Mouse (Mus musculus): ENCODE measurements around the gene Frmd8. TPM values are rescaled to one million over a fixed set of nuclear protein-coding genes. Genes with fewer than 3 reads are reported as not detected.

Frmd8 gene
- polyA plus RNA-seq, 1 experiment from 2014 or later: 13.1 TPM

DNA sequence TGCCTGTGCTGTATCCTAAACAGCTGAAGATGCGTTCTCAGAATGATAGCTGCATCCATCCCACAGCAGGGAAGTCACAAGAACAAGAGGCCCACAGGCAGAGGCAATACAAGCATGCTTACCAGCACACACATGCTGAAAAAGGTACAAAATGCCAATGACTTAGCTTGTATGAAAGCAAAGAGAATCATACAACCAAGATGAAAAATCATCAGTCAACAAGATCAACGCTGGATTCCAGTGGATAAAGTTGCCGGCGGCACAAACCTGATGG, 36.2 kb downstream of the Frmd8 start:
- Histone ChIP-seq H3K4me1 (ENCODE audit: control insufficient read depth, insufficient read depth, low read length) (peaks cover 20% of the 10 kb centered on the region), H3K9ac (ENCODE audit: low read length) (no peak overlapping the region), H3K4me2 (ENCODE audit: low read length) (no peak overlapping the region), H3K4me3 (ENCODE audit: low read depth, low read length) (no peak overlapping the region), H3K27me3 (replicated peaks; ENCODE audit: control insufficient read depth, insufficient read depth, low read length) (no peaks in the 10 kb centered on the region), H3K9me3 (replicated peaks; ENCODE audit: control insufficient read depth, low read length) (no peaks in the 10 kb centered on the region), H3K27ac (ENCODE audit: low read depth, low read length) (no peak overlapping the region), H3K36me3 (ENCODE audit: control insufficient read depth, insufficient read depth, low read length) (no peaks in the 10 kb centered on the region)
- no peak for ATAC-seq
- no peak for DNase-seq (ENCODE audit: low spot score)
- 91% methylated on average over 4 of the region's 4 CpGs for WGBS

DNA sequence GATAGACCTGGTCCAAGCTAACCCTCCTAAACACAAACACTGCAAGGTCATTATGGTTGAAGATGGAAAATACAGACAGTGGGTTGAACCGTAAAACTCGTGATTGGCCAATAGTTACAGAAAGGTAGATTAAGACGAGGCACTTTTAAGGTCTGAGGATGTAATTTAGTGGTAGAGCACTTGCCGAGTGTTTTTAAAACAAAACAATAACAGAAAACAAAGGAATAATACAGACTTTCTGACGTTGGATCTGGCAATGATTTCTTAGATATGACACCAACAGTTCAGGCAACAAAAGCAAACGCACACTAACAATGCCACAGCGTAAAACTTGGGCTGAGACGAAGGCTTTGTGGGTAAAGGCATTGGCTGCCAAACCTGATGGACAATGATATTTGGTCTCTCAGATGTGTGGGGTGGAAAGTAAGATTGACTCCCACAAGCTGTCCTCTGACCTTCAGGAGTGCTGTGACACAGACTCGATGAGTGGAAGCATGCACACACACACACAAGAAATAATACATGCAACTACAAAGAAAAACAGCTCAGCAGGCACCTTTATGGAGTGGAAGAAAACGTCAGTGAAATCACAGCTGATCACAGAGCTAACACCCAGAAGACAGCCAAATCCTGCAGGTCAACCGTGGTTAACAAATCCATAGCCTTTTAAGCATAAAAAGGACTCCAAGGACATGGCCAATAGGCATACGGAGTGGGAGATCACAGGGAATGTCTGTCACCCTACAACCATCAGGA, 36.8 kb downstream of the Frmd8 start:
- ATAC-seq: no peak
- H3K9ac ChIP-seq (ENCODE audit: low read length): no peak overlapping the region
- no peak for DNase-seq (ENCODE audit: low spot score)
- no peak overlapping the region for H3K27ac ChIP-seq (ENCODE audit: low read depth, low read length)
- no peak overlapping the region for H3K4me3 ChIP-seq (ENCODE audit: low read depth, low read length)
- H3K4me2 ChIP-seq (ENCODE audit: low read length): no peak overlapping the region
- H3K27me3 ChIP-seq (replicated peaks; ENCODE audit: control insufficient read depth, insufficient read depth, low read length): no peaks in the 10 kb centered on the region
- H3K9me3 ChIP-seq (replicated peaks; ENCODE audit: control insufficient read depth, low read length): no peaks in the 10 kb centered on the region
- peaks cover 18% of the 10 kb centered on the region for H3K4me1 ChIP-seq (ENCODE audit: control insufficient read depth, insufficient read depth, low read length)
- WGBS: 79% methylated on average over 12 of the region's 12 CpGs
- H3K36me3 ChIP-seq (ENCODE audit: control insufficient read depth, insufficient read depth, low read length): no peaks in the 10 kb centered on the region

- Histone ChIP-seq H3K4me1 (ENCODE audit: control insufficient read depth, insufficient read depth, low read length) (peaks cover 12% of the 10 kb centered on the region), H3K4me3 (ENCODE audit: low read depth, low read length) (no peak overlapping the region), H3K27ac (ENCODE audit: low read depth, low read length) (no peak overlapping the region), H3K9ac (ENCODE audit: low read length) (no peak overlapping the region), H3K27me3 (replicated peaks; ENCODE audit: control insufficient read depth, insufficient read depth, low read length) (no peaks in the 10 kb centered on the region), H3K36me3 (ENCODE audit: control insufficient read depth, insufficient read depth, low read length) (no peaks in the 10 kb centered on the region), H3K9me3 (replicated peaks; ENCODE audit: control insufficient read depth, low read length) (no peaks in the 10 kb centered on the region), H3K4me2 (ENCODE audit: low read length) (no peak overlapping the region)
- WGBS: 89% methylated on average over 8 of the region's 8 CpGs
- DNase-seq (ENCODE audit: low spot score): no peak
- no peak for ATAC-seq
Measured at GRCm38 (mm10) chr19:5837606-5838005, 37.5 kb downstream of the Frmd8 start.

DNA sequence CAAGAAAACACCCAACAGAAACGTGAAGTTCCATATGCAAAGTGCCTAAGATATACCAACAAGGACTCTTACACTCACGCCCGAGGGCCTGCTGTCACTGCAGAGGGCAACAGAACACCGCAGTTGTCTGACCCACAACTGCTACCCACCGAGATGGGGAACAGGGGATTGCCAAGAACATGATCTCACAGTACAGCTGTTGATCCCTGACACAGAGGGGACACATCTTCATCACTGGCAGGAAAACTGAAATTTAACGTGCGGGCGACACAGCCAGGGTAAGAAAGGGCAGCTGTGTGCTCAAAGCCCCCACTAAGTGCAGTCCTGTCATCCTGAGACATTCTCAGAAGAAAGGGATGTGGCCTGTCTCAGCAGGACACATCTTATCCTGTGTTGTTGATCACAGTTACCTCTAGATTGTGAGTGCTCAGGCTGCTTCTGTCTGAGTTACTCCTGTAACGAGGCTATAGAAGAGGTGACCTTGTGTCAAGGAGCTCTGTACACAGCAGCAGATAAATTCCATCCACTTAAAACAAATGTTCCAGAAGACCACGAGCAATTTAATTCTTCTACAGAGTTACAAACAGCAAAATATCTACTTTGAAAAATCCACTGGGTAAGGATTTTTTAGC, 38.0 kb downstream of the Frmd8 start:
- no peak overlapping the region for H3K27ac ChIP-seq (ENCODE audit: low read depth, low read length)
- WGBS: 75% methylated on average over 10 of the region's 10 CpGs

GRCm38 (mm10) chr19:5835922-5836430, 39.1 kb downstream of the Frmd8 start:
- H3K9ac ChIP-seq (ENCODE audit: low read length): no peak overlapping the region
- H3K9me3 ChIP-seq (replicated peaks; ENCODE audit: control insufficient read depth, low read length): no peaks in the 10 kb centered on the region
- H3K27me3 ChIP-seq (replicated peaks; ENCODE audit: control insufficient read depth, insufficient read depth, low read length): no peaks in the 10 kb centered on the region
- H3K4me1 ChIP-seq (ENCODE audit: control insufficient read depth, insufficient read depth, low read length): no peaks in the 10 kb centered on the region
- no peak for ATAC-seq
- H3K36me3 ChIP-seq (ENCODE audit: control insufficient read depth, insufficient read depth, low read length): no peaks in the 10 kb centered on the region
- no peak overlapping the region for H3K4me2 ChIP-seq (ENCODE audit: low read length)
- no peak overlapping the region for H3K27ac ChIP-seq (ENCODE audit: low read depth, low read length)
- no peak for DNase-seq (ENCODE audit: low spot score)
- WGBS: 70% methylated on average over 8 of the region's 8 CpGs
- no peak overlapping the region for H3K4me3 ChIP-seq (ENCODE audit: low read depth, low read length)

More for the DNA sequence above, 38.0 kb downstream of the Frmd8 start:
- no peak overlapping the region for H3K4me3 ChIP-seq (ENCODE audit: low read depth, low read length)
- no peaks in the 10 kb centered on the region for H3K36me3 ChIP-seq (ENCODE audit: control insufficient read depth, insufficient read depth, low read length)
- H3K4me1 ChIP-seq (ENCODE audit: control insufficient read depth, insufficient read depth, low read length): peaks cover 6% of the 10 kb centered on the region; the same call in 1 of the 2 replicates
- DNase-seq (ENCODE audit: low spot score): no peak
- ATAC-seq: no peak
- H3K27me3 ChIP-seq (replicated peaks; ENCODE audit: control insufficient read depth, insufficient read depth, low read length): no peaks in the 10 kb centered on the region
- H3K9me3 ChIP-seq (replicated peaks; ENCODE audit: control insufficient read depth, low read length): no peaks in the 10 kb centered on the region
- H3K4me2 ChIP-seq (ENCODE audit: low read length): no peak overlapping the region
- no peak overlapping the region for H3K9ac ChIP-seq (ENCODE audit: low read length)

- Histone ChIP-seq H3K4me2 (ENCODE audit: low read length) (no peak overlapping the region), H3K9me3 (replicated peaks; ENCODE audit: control insufficient read depth, low read length) (no peaks in the 10 kb centered on the region), H3K4me1 (ENCODE audit: control insufficient read depth, insufficient read depth, low read length) (no peaks in the 10 kb centered on the region), H3K4me3 (ENCODE audit: low read depth, low read length) (no peak overlapping the region), H3K36me3 (ENCODE audit: control insufficient read depth, insufficient read depth, low read length) (no peaks in the 10 kb centered on the region), H3K27me3 (replicated peaks; ENCODE audit: control insufficient read depth, insufficient read depth, low read length) (no peaks in the 10 kb centered on the region), H3K27ac (ENCODE audit: low read depth, low read length) (no peak overlapping the region), H3K9ac (ENCODE audit: low read length) (no peak overlapping the region)
- WGBS: 92% methylated on average over 10 of the region's 10 CpGs
- DNase-seq (ENCODE audit: low spot score): no peak
- no peak for ATAC-seq
Measured at GRCm38 (mm10) chr19:5835054-5835921, 39.8 kb downstream of the Frmd8 start.

DNA sequence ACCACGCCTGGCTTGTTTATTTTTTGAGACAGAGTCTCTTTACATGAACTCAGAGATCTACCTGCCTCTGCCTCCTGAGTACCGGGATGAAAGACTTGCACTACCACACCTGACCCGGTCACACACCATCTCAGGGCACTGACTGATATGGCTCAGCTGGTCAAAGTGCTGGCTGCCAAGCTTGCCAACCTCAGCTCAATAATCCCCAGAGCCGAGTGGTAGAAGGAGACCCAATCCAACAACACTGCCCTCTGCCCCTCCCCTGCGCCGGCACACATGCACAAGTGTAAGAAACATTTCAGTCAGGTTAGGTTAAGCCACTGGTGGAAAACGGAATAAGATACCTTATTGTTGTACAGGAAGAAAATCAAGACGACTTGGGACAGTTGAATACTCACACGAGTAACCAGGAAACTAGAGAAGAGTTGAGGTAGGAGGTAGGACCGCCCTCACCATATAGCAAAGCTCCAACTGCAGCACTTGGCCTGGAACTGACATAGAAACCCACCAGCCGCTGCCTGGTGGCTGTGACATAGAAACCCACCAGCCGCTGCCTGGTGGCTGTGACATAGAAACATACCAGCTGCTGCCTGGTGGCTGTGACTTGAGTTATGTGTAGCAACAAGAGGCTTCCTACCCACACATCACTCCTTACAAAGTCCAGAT, 40.7 kb downstream of the Frmd8 start:
- no peak for DNase-seq (ENCODE audit: low spot score)
- 92% methylated on average over 12 of the region's 12 CpGs for WGBS
- Histone ChIP-seq H3K27ac (ENCODE audit: low read depth, low read length) (no peak overlapping the region), H3K27me3 (replicated peaks; ENCODE audit: control insufficient read depth, insufficient read depth, low read length) (no peaks in the 10 kb centered on the region), H3K4me2 (ENCODE audit: low read length) (no peak overlapping the region), H3K9me3 (replicated peaks; ENCODE audit: control insufficient read depth, low read length) (no peaks in the 10 kb centered on the region), H3K4me3 (ENCODE audit: low read depth, low read length) (no peak overlapping the region), H3K36me3 (ENCODE audit: control insufficient read depth, insufficient read depth, low read length) (no peaks in the 10 kb centered on the region), H3K4me1 (ENCODE audit: control insufficient read depth, insufficient read depth, low read length) (no peaks in the 10 kb centered on the region), H3K9ac (ENCODE audit: low read length) (no peak overlapping the region)
- ATAC-seq: no peak

DNA sequence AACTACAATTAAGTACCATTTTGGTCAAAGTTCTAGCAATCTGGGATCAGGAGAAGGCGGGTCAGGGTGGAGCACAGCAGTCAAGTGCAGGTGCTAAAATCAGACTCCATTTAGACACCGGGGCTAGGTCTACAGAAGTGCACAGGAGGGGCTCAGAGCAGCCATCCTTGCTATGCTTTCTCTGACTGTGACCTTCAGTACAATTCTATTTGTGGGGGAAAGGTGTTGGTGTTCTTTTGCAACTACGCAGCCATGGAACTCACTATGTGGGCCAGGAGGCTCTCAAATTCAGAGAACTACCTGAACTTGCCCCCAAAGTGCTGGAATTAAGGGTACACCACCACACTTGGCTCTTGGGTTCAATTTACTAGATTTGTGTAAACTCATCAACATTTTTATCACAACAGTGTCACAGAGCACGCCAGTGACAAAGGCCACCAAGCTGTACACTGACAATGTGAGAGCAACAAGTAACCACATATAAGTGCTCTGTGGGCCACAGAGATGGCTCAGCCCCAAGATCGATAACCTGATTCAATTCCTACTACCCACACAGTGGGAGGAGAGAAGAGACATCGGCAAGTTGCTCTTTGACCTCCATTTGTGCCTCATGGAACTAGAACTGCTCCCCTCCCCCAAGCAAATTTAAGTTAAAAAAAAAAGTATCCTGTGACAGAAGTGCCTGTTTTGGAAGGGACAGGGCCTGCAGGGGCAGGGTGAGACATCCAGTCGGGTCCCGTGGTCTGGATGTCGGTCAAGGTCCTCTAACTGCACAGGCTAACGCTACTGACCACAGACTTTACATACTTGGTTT, 41.6 kb downstream of the Frmd8 start:
- no peak overlapping the region for H3K27ac ChIP-seq (ENCODE audit: low read depth, low read length)
- no peaks in the 10 kb centered on the region for H3K27me3 ChIP-seq (replicated peaks; ENCODE audit: control insufficient read depth, insufficient read depth, low read length)
- H3K4me3 ChIP-seq (ENCODE audit: low read depth, low read length): no peak overlapping the region
- H3K9ac ChIP-seq (ENCODE audit: low read length): no peak overlapping the region
- WGBS: 94% methylated on average over 10 of the region's 10 CpGs
- H3K4me2 ChIP-seq (ENCODE audit: low read length): no peak overlapping the region
- no peaks in the 10 kb centered on the region for H3K4me1 ChIP-seq (ENCODE audit: control insufficient read depth, insufficient read depth, low read length)
- DNase-seq (ENCODE audit: low spot score): no peak
- H3K9me3 ChIP-seq (replicated peaks; ENCODE audit: control insufficient read depth, low read length): no peaks in the 10 kb centered on the region
- ATAC-seq: no peak
- H3K36me3 ChIP-seq (ENCODE audit: control insufficient read depth, insufficient read depth, low read length): no peaks in the 10 kb centered on the region

All from forebrain, embryonic 14.5 days (tissue).